ENCODE assay signal across 23 mouse cellular contexts in genomic region chr9:98714661-98715060, GRCm38 (mm10).
"Had no signal": no experiment of that assay in that cellular context is flagged by ENCODE, and none has a peak within 500 bp of the region (broad histone marks: within the 10 kb centered on the region; RNA-seq: fewer than 3 reads in every experiment).

No protein-coding gene starts in this region.

- DNase-seq: kidney, adult 18-20 months; kidney, adult 9 months; kidney, postnatal 36 days; layer of hippocampus, postnatal 36 days; liver, postnatal 0 days; lung, embryonic 14.5 days; midbrain, embryonic 14.5 days; retina, postnatal 1 day; right cerebral cortex, postnatal 25 days; spleen, adult 18-20 months; thymus, adult 2 months; thymus, postnatal 14 days; thymus, postnatal 4 days had no signal

- ATAC-seq: intestine, embryonic 15.5 days; liver, postnatal 0 days; lung, postnatal 0 days had no signal

- H3K9me3 ChIP-seq: intestine, embryonic 15.5 days; limb, embryonic 12.5 days; limb, embryonic 15.5 days; stomach, embryonic 15.5 days had no signal

- H3K27me3 ChIP-seq: intestine, embryonic 15.5 days; limb, embryonic 12.5 days; limb, embryonic 15.5 days; stomach, embryonic 15.5 days had no signal

- H3K4me1 ChIP-seq: intestine, embryonic 15.5 days; stomach, embryonic 15.5 days had no signal

- H3K4me2 ChIP-seq: intestine, embryonic 15.5 days; limb, embryonic 12.5 days; limb, embryonic 15.5 days; liver, embryonic 11.5 days; lung, embryonic 14.5 days; midbrain, embryonic 11.5 days; stomach, embryonic 15.5 days had no signal

- H3K9ac ChIP-seq: intestine, embryonic 15.5 days; limb, embryonic 12.5 days; limb, embryonic 15.5 days; liver, embryonic 14.5 days; liver, postnatal 0 days; lung, embryonic 14.5 days; stomach, embryonic 15.5 days had no signal

- H3K36me3 ChIP-seq: intestine, embryonic 15.5 days; limb, embryonic 12.5 days; limb, embryonic 15.5 days; stomach, embryonic 15.5 days had no signal

- H3K27ac ChIP-seq: intestine, embryonic 15.5 days; kidney, postnatal 0 days; left cerebral cortex, adult 2 months; limb, embryonic 12.5 days; limb, embryonic 15.5 days; liver, embryonic 14.5 days; stomach, embryonic 15.5 days had no signal

- H3K4me3 ChIP-seq: intestine, embryonic 15.5 days; left cerebral cortex, adult 2 months; limb, embryonic 12.5 days; limb, embryonic 15.5 days; stomach, embryonic 15.5 days had no signal
